Mouse (Mus musculus) retina, postnatal 7 days (tissue): ENCODE results near the gene Ap1m2.
A peak's percentile ranks its signal among the peaks of the same experiment; 100 is the strongest.
"Not testable (repeated sequence)": the region's sequence is repeated elsewhere in the genome, so short reads cannot be mapped to it uniquely, and the experiment has no call there.

ENCODE experiments used
- DNase-seq: peaks from one replicate; pipeline ENCODE4 v3.0.0-alpha.2; 2012; ENCODE audit warnings: low read depth, low spot score

The Ap1m2 gene

GRCm38 (mm10) chr9:21327569-21327968 is 15.4 kb upstream of the Ap1m2 start:
- DNase-seq, result no peak

- no peak for DNase-seq
Measured at GRCm38 (mm10) chr9:21324269-21324668, 12.1 kb upstream of the Ap1m2 start.

GRCm38 (mm10) chr9:21322917-21323297 is 10.8 kb upstream of the Ap1m2 start:
- DNase-seq, result not testable (repeated sequence)

- no peak for DNase-seq
Measured at GRCm38 (mm10) chr9:21322211-21322916, 10.2 kb upstream of the Ap1m2 start.

- DNase-seq, result no peak
Measured at GRCm38 (mm10) chr9:21321513-21321835, 9.3 kb upstream of the Ap1m2 start.

GRCm38 (mm10) chr9:21320619-21321512 is 8.7 kb upstream of the Ap1m2 start, which contains the start of gene Slc44a2:
Gene Slc44a2, plus strand, starts transcription at chr9:21320698.
- peak; percentile 78 for DNase-seq

GRCm38 (mm10) chr9:21320280-21320618 is 8.1 kb upstream of the Ap1m2 start:
- no peak for DNase-seq

GRCm38 (mm10) chr9:21319503-21319902 is 7.4 kb upstream of the Ap1m2 start:
- no peak for DNase-seq

- no peak for DNase-seq
Measured at GRCm38 (mm10) chr9:21318792-21319191, 6.7 kb upstream of the Ap1m2 start.

GRCm38 (mm10) chr9:21316696-21317095 is 4.6 kb upstream of the Ap1m2 start:
- DNase-seq, result no peak

GRCm38 (mm10) chr9:21315421-21315820 is 3.3 kb upstream of the Ap1m2 start:
- no peak for DNase-seq

- DNase-seq, result no peak
Measured at GRCm38 (mm10) chr9:21314367-21315140, 2.4 kb upstream of the Ap1m2 start.

- DNase-seq, result peak; percentile 79
Measured at GRCm38 (mm10) chr9:21313394-21313793, 1.3 kb upstream of the Ap1m2 start.

GRCm38 (mm10) chr9:21311695-21312094 is 442 bp downstream of the Ap1m2 start:
- no peak for DNase-seq

- DNase-seq, result no peak
Measured at GRCm38 (mm10) chr9:21309150-21309741, 2.9 kb downstream of the Ap1m2 start.

- no peak for DNase-seq
Measured at GRCm38 (mm10) chr9:21305065-21305464, 7.1 kb downstream of the Ap1m2 start.

GRCm38 (mm10) chr9:21299014-21299413 is 13.1 kb downstream of the Ap1m2 start:
- DNase-seq, result no peak

GRCm38 (mm10) chr9:21292271-21292670 is 19.9 kb downstream of the Ap1m2 start:
- no peak for DNase-seq

GRCm38 (mm10) chr9:21291868-21292267 is 20.3 kb downstream of the Ap1m2 start:
- DNase-seq, result not testable (repeated sequence)

- DNase-seq, result peak; percentile 99
Measured at GRCm38 (mm10) chr9:21291022-21291787, 20.9 kb downstream of the Ap1m2 start, which contains the start of gene Cdkn2d. Gene Cdkn2d, minus strand, starts transcription at chr9:21291407.

- DNase-seq, result no peak
Measured at GRCm38 (mm10) chr9:21290589-21290988, 21.5 kb downstream of the Ap1m2 start.
